Mouse (Mus musculus) erythroblast, embryonic 14.5 days (primary cell): ENCODE data around the gene Dlx6.

Source experiments
- GATA1 ChIP-seq: IDR thresholded peaks from 2 replicates; pipeline ENCODE4 v1.6.1; 2012; ENCODE audit warnings: low read length, inconsistent platforms, mixed read lengths
- TAL1 ChIP-seq: IDR thresholded peaks from 3 replicates; pipeline ENCODE4 v1.6.1; 2012; ENCODE audit warnings: low read length, inconsistent platforms, mixed read lengths

DNA sequence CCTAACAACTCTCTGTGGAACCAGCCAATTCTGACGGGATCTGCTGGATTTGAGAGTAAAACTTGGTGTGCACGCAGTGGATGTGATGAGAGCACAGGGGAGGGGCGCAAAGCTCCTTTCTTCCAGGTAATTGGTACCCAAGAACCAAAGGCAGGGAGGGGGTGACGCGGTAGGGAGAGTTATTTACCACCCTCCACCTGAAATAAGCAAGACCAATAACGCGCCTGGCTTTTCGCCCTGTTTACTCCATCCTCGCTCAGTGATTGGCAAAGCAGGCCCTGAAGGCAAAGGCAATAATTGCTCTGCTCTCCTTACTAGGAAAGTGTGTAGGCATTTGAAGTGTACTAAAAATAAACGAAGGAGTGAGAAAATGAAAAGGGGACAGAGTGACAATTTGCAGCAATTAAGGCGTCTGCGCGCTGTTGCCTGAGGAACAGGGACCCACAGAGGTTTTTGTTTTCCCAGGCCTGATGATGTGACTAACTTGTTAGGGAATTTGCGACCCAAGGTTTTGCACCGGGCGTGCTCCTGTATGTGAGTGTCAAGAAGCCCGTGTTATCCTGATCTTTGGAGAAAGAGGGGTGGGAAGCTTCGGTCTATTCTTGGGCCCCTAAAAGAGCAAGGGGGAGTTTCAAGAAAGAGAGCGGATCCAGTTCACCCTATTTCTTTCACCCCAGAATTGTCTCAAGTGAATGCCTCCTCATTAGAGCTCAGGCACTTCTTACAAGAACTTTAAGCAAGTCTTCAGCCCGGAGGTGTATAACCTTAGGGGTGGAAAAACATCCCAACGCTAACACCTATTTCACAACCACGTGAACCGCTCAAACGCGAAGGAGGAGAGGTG lies 8.0 kb upstream of the Dlx6 start:
- TF ChIP-seq GATA1 (no peak), TAL1 (no peak)
